Mouse (Mus musculus) inflammation-experienced regulatory T-cells (primary cell): Measurements from ENCODE around the gene Dnajc16. TPM values are rescaled to one million over a fixed set of nuclear protein-coding genes. Genes with fewer than 3 reads are reported as not detected.

Experiments used
- polyA plus RNA-seq, 2 experiments: library from polyadenylated mRNA; unstranded; fragments of 100-300 nt; shearing (Covaris generic); gene quantifications; one replicate each; pipeline ENCODE4 v1.2.1; 2017

Dnajc16 gene
- 1 to 10 TPM; 1.9 to 3.3 TPM for polyA plus RNA-seq

GRCm38 (mm10) chr4:141790524-141790990, at the start of gene Dnajc16:
Gene Dnajc16, minus strand, starts transcription at chr4:141790931.

GRCm38 (mm10) chr4:141826060-141826459, 35.3 kb upstream of the Dnajc16 start, which contains the start of gene Cela2a:
Gene Cela2a, minus strand, starts transcription at chr4:141826160.

GRCm38 (mm10) chr4:141793282-141794151, 2.8 kb upstream of the Dnajc16 start, which contains the start of gene Casp9:
Gene Casp9, plus strand, starts transcription at chr4:141793612.

GRCm38 (mm10) chr4:141746578-141747346, 44.0 kb downstream of the Dnajc16 start, which contains the start of gene Agmat:
Gene Agmat, plus strand, starts transcription at chr4:141746672.

GRCm38 (mm10) chr4:141722731-141723672, 67.7 kb downstream of the Dnajc16 start, which contains the start of gene Ddi2:
Gene Ddi2, minus strand, starts transcription at chr4:141723419.

Other genes starting within 250 kb of the Dnajc16 start
- 1 to 10 TPM in 1 of 2 experiments, under 1 TPM in 1; 0.18 to 1.5 TPM for gene Fblim1, start 184.8 kb downstream of the Dnajc16 start, polyA plus RNA-seq
- gene Tmem82, start 172.3 kb downstream of the Dnajc16 start, polyA plus RNA-seq: under 1 TPM; 0.13 to 0.26 TPM
- under 1 TPM; 0.31 to 0.42 TPM for gene Slc25a34, start 167.1 kb downstream of the Dnajc16 start, polyA plus RNA-seq
- 10 to 100 TPM; 12.2 to 14.7 TPM for gene Plekhm2, start 126.0 kb downstream of the Dnajc16 start, polyA plus RNA-seq
- gene Rsc1a1, start 105.3 kb downstream of the Dnajc16 start, polyA plus RNA-seq: 1 to 10 TPM in 1 of 2 experiments, not detected in 1; 1.1 TPM
- gene Ddi2, start 67.5 kb downstream of the Dnajc16 start, polyA plus RNA-seq: 10 to 100 TPM; 23.7 to 29.3 TPM
- under 1 TPM in 1 of 2 experiments, not detected in 1; 0.66 TPM for gene Agmat, start 44.3 kb downstream of the Dnajc16 start, polyA plus RNA-seq
- gene Casp9, start 2.7 kb upstream of the Dnajc16 start, polyA plus RNA-seq: 10 to 100 TPM; 11.5 to 18.3 TPM
- under 1 TPM in 1 of 2 experiments, not detected in 1; 0.53 TPM for gene Cela2a, start 35.2 kb upstream of the Dnajc16 start, polyA plus RNA-seq
- gene Ctrc, start 55.4 kb upstream of the Dnajc16 start, polyA plus RNA-seq: under 1 TPM in 1 of 2 experiments, not detected in 1; 0.49 TPM
- 100 to 1,000 TPM; 124 to 147 TPM for gene Efhd2, start 84.0 kb upstream of the Dnajc16 start, polyA plus RNA-seq
- 1 to 10 TPM; 1.4 to 3.6 TPM for gene Fhad1, start 224.2 kb upstream of the Dnajc16 start, polyA plus RNA-seq